Mouse (Mus musculus) cortical plate, adult 2 months (tissue): ENCODE results near the gene Iah1. TPM values are rescaled to one million over a fixed set of nuclear protein-coding genes. Genes with fewer than 3 reads are reported as not detected.

ENCODE experiments used
- H3K27ac ChIP-seq: fragments of 200-500 bp; 2 replicates; pipeline ENCODE4 v1.5.1; 2012; ENCODE audit warnings: low read length, control low read depth, inconsistent platforms; ENCODE audit not compliant: insufficient read depth
- H3K4me1 ChIP-seq: fragments of 200-500 bp; 2 replicates; pipeline ENCODE4 v1.6.1; 2011; ENCODE audit warnings: low read length; ENCODE audit not compliant: control insufficient read depth, insufficient read depth
- H3K4me3 ChIP-seq: fragments of 200-500 bp; 2 replicates; pipeline ENCODE4 v1.5.1; 2011; ENCODE audit warnings: mild to moderate bottlenecking, low read length, control low read depth; ENCODE audit not compliant: insufficient read depth
- CTCF ChIP-seq: fragments of 200-500 bp; IDR thresholded peaks from 2 replicates; pipeline ENCODE4 v1.5.1; 2011; ENCODE audit warnings: mild to moderate bottlenecking, control low read depth, low read length; ENCODE audit not compliant: insufficient read depth; ENCODE audit errors: extremely low read depth
- POLR2A ChIP-seq: fragments of 200-500 bp; IDR thresholded peaks from 2 replicates; pipeline ENCODE4 v1.6.1; 2011; ENCODE audit warnings: mild to moderate bottlenecking, low read length, control low read depth; ENCODE audit not compliant: insufficient read depth; ENCODE audit errors: extremely low read depth
- polyA plus RNA-seq: library from polyadenylated mRNA; depleted of rRNA; stranded (reverse); fragments of >200 nt; gene quantifications from 2 replicates; pipeline ENCODE4 v1.2.3, GENCODE M21; 2012

Iah1 gene
- polyA plus RNA-seq, 1 experiment, result 26.3 TPM

GRCm38 (mm10) chr12:21330961-21331576, 14.9 kb downstream of the Iah1 start:
- Histone ChIP-seq H3K27ac (no peak overlapping the region), H3K4me1 (peaks cover 6% of the 10 kb centered on the region; the same call in 1 of the 2 replicates), H3K4me3 (no peak overlapping the region)
- TF ChIP-seq POLR2A (no peak), CTCF (no peak)

- H3K27ac ChIP-seq, result no peak overlapping the region
- peaks cover 6% of the 10 kb centered on the region; the same call in 1 of the 2 replicates for H3K4me1 ChIP-seq
- TF ChIP-seq CTCF (no peak), POLR2A (no peak)
- H3K4me3 ChIP-seq, result no peak overlapping the region
These were observed 15.5 kb downstream of the Iah1 start for GRCm38 (mm10) chr12:21331711-21332110.

GRCm38 (mm10) chr12:21333021-21333420, 16.8 kb downstream of the Iah1 start:
- H3K4me3 ChIP-seq, result no peak overlapping the region
- TF ChIP-seq CTCF, result no peak
- no peak for TF ChIP-seq POLR2A
- H3K27ac ChIP-seq, result no peak overlapping the region
- peaks cover 6% of the 10 kb centered on the region; the same call in 1 of the 2 replicates for H3K4me1 ChIP-seq

GRCm38 (mm10) chr12:21333766-21334165, 17.6 kb downstream of the Iah1 start:
- Histone ChIP-seq H3K4me1 (peaks cover 6% of the 10 kb centered on the region; the same call in 1 of the 2 replicates), H3K27ac (no peak overlapping the region), H3K4me3 (no peak overlapping the region)
- TF ChIP-seq POLR2A (no peak), CTCF (no peak)

GRCm38 (mm10) chr12:21335869-21336268, 19.7 kb downstream of the Iah1 start:
- no peak overlapping the region for H3K4me3 ChIP-seq
- H3K4me1 ChIP-seq, result peaks cover 4% of the 10 kb centered on the region; the same call in 1 of the 2 replicates
- no peak for TF ChIP-seq CTCF
- TF ChIP-seq POLR2A, result no peak
- no peak overlapping the region for H3K27ac ChIP-seq

- H3K4me3 ChIP-seq, result no peak overlapping the region
- H3K4me1 ChIP-seq, result peaks cover 1% of the 10 kb centered on the region; the same call in 1 of the 2 replicates
- TF ChIP-seq POLR2A, result no peak
- TF ChIP-seq CTCF, result no peak
- H3K27ac ChIP-seq, result no peak overlapping the region
These were observed 21.0 kb downstream of the Iah1 start for GRCm38 (mm10) chr12:21337171-21337570.

GRCm38 (mm10) chr12:21340674-21341073, 24.5 kb downstream of the Iah1 start:
- no peaks in the 10 kb centered on the region for H3K4me1 ChIP-seq
- TF ChIP-seq POLR2A (no peak), CTCF (no peak)
- no peak overlapping the region for H3K4me3 ChIP-seq
- no peak overlapping the region for H3K27ac ChIP-seq

GRCm38 (mm10) chr12:21346972-21347371, 30.8 kb downstream of the Iah1 start:
- H3K27ac ChIP-seq, result no peak overlapping the region
- no peak overlapping the region for H3K4me3 ChIP-seq
- no peaks in the 10 kb centered on the region for H3K4me1 ChIP-seq
- TF ChIP-seq POLR2A (no peak), CTCF (no peak)

- Histone ChIP-seq H3K27ac (no peak overlapping the region), H3K4me3 (no peak overlapping the region), H3K4me1 (no peaks in the 10 kb centered on the region)
- no peak for TF ChIP-seq CTCF
- no peak for TF ChIP-seq POLR2A
These were observed 34.1 kb downstream of the Iah1 start for GRCm38 (mm10) chr12:21350113-21350876.

GRCm38 (mm10) chr12:21353681-21354080, 37.5 kb downstream of the Iah1 start:
- no peak for TF ChIP-seq POLR2A
- no peak for TF ChIP-seq CTCF
- Histone ChIP-seq H3K27ac (no peak overlapping the region), H3K4me1 (no peaks in the 10 kb centered on the region), H3K4me3 (no peak overlapping the region)
